Mouse (Mus musculus) urinary bladder, postnatal 10 days (tissue): Measurements from ENCODE around the gene Rundc3a.
A peak's percentile ranks its signal among the peaks of the same experiment; 100 is the strongest.

Experiments used
- DNase-seq: peaks from one replicate; pipeline ENCODE4 v3.0.0; 2022; ENCODE audit warnings: low spot score

Rundc3a gene

DNA sequence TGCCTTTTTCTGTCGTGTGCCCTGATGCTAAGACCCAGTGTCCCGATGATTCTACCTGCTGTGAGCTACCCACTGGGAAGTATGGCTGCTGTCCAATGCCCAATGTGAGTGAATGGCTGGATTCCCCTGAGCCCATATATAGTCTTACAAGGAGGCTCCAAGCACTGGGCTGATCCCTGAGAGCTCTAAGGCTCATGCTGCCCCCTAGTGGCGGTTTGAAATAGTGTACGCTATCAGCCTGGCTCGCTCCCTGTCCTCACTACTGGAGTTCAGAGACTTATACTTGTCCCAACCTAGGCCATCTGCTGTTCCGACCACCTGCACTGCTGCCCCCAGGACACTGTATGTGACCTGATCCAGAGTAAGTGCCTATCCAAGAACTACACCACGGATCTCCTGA is 41.2 kb downstream of the Rundc3a start:
- DNase-seq, result no peak

DNA sequence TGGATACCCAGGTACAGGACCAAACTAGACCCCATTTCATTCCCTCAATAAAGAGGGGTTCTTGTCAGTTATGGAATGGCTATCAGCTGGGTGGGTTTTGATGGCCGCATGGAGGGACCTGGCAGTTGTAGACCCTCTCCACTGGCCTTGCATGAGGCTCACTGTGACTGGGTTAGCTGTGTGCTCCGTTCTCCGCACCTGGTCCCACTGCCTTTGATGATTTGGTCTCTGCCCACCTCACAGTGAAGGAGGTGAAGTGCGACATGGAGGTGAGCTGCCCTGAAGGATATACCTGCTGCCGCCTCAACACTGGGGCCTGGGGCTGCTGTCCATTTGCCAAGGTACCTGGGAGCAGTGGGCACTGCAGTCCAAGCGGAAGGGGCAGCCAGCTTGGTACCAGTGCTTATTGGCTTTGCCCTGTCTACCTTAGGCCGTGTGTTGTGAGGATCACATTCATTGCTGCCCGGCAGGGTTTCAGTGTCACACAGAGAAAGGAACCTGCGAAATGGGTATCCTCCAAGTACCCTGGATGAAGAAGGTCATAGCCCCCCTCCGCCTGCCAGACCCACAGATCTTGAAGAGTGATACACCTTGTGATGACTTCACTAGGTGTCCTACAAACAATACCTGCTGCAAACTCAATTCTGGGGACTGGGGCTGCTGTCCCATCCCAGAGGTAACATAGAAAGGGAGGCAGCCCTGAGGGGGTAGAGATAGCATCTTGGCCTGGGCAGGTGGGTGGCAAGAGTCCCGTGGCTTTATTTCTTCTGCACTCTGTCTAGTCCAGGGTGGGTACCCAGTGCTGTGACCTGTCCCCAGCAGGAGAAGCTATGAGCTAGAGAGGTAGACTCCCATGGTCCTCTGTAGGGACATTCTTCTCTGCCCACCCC is 41.9 kb downstream of the Rundc3a start:
- no peak for DNase-seq

GRCm38 (mm10) chr11:102435754-102436470 is 42.7 kb downstream of the Rundc3a start:
- DNase-seq, result no peak

GRCm38 (mm10) chr11:102436471-102436790 is 43.2 kb downstream of the Rundc3a start:
- DNase-seq, result no peak

GRCm38 (mm10) chr11:102437120-102438061 is 44.2 kb downstream of the Rundc3a start:
- no peak for DNase-seq

GRCm38 (mm10) chr11:102438212-102439092 is 45.2 kb downstream of the Rundc3a start:
- peak; percentile 70 for DNase-seq

- DNase-seq, result no peak
These were observed 46.2 kb downstream of the Rundc3a start for GRCm38 (mm10) chr11:102439093-102440082.

GRCm38 (mm10) chr11:102440255-102440654 is 47.1 kb downstream of the Rundc3a start:
- no peak for DNase-seq

- no peak for DNase-seq
These were observed 48.2 kb downstream of the Rundc3a start for GRCm38 (mm10) chr11:102441434-102441833.

DNA sequence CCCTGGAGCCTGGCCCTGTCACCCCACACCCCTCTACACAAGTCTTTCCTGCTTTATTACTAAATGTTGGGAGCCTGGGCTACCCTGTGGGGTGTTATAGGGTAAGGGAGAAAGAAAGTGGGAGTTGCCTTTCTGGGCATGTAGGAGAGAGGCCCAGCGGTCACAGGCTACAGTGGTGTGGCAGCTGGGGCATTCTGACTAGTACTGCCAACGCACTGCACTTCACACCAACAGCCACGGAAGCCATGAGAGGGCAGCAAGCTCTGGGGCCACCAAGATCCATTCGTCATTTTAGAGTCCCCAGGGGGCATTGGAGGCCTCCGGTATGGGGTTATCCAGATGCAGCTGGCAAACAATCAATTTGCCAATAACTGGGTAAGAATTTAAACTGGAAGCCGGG is 48.9 kb downstream of the Rundc3a start:
- no peak for DNase-seq

- DNase-seq, result no peak
These were observed 50.5 kb downstream of the Rundc3a start for GRCm38 (mm10) chr11:102443740-102444139.

- DNase-seq, result no peak
These were observed 51.1 kb downstream of the Rundc3a start for GRCm38 (mm10) chr11:102444321-102444720.

DNA sequence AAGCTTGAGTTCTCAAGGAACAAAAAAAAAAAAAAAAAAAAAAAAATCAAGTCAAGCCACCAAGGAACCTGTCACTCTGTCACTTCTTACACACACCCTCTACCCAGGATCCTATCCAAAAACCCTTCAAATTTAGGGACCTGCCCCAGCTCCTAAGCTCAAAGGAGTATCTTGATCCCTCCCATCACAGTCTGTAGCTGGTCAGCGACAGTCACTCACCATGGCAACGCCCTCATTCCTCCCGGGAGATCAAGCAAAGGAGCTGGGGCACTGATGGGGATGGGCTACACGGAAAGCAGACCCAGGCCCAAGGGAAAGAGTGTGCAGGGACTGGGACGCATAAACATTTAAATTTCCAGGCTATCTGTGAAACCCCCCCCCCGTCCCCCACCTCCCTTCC is 51.6 kb downstream of the Rundc3a start:
- no peak for DNase-seq

DNA sequence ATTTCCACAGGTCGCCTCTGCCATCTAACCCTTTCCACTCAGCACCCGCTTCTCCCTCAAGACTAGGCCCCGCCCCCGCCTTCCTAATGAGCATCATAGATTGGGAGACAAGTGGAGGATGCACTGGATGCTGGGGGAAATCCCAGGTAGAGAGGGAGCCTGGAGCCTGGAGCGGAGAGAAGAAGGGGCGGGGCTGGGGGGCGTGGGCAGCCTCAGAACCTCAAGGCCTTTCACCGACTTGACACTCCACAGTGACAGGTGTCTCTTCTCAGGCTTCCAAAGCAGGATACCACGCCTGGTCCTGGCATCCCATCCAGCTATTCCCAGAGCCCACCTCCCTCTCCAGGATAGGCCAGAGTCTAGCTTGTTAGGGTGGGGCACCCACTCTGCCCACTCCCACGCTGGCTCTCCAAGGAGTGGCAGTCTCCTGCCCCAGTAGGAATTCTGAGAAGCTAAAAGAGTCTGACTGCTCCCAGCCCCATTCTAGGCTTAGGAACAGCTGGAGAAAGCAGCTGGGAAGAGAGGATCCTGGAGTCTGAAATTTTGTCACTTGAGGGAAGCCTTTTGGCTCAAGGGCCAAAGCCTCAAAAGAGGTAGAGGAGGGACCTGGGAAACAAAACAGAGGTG is 52.2 kb downstream of the Rundc3a start:
- no peak for DNase-seq

GRCm38 (mm10) chr11:102445891-102446361 is 52.7 kb downstream of the Rundc3a start:
- no peak for DNase-seq

- DNase-seq, result no peak
These were observed 53.6 kb downstream of the Rundc3a start for GRCm38 (mm10) chr11:102446581-102447461.

DNA sequence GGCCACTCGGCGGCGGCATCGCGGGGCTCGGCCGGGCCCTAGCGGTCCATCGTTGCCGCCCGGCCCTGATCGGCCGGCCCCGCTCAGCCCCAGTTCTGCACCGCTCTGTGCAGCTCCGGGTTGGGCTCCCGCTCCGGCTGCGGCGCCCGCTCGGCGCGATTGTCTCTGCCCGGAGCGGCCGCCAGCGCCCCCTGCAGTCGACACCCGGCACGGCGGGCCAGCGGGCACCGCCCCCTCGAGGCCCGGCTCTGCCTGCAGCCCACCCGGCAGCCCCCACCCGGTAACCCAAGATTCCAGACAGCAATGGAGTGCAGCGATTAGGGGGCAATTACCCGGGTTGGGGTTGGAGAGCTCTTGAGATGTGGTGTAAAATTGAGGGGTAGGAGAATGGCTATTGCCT is 54.3 kb downstream of the Rundc3a start, which contains the start of gene Fam171a2:
Fam171a2 (minus strand) TSS at position 186 of the 400 bp plus-strand sequence.
- no peak for DNase-seq

GRCm38 (mm10) chr11:102448327-102448726 is 55.1 kb downstream of the Rundc3a start:
- no peak for DNase-seq
